Mouse (Mus musculus) splenic B cell, adult 2 months (primary cell): ENCODE measurements around the gene Glb1.
"Not testable (repeated sequence)": the region's sequence is repeated elsewhere in the genome, so short reads cannot be mapped to it uniquely, and the experiment has no call there.

Experiments used
- DNase-seq: peaks from one replicate; pipeline ENCODE4 v3.0.0-alpha.2; 2011; ENCODE audit warnings: low read depth, low spot score
- H3K27me3 ChIP-seq: 2 replicates; pipeline ENCODE4 v1.6.1; 2012; ENCODE audit warnings: mild to moderate bottlenecking, low read length, moderate library complexity, mixed read lengths; ENCODE audit not compliant: control insufficient read depth, poor library complexity, insufficient read depth, severe bottlenecking
- H3K36me3 ChIP-seq: 2 replicates; pipeline ENCODE4 v1.6.1; 2012; ENCODE audit warnings: mild to moderate bottlenecking, low read length, moderate library complexity, mixed read lengths; ENCODE audit not compliant: control insufficient read depth, poor library complexity, insufficient read depth, severe bottlenecking

Gene Glb1

GRCm38 (mm10) chr9:114388701-114389370 lies 12.0 kb upstream of the Glb1 start:
- peaks cover 1% of the 10 kb centered on the region; the same call in 1 of the 2 replicates for H3K36me3 ChIP-seq
- H3K27me3 ChIP-seq: no peaks in the 10 kb centered on the region
- DNase-seq: no peak

- H3K36me3 ChIP-seq: peaks cover 1% of the 10 kb centered on the region; the same call in 1 of the 2 replicates
- DNase-seq: peak; percentile 57
- H3K27me3 ChIP-seq: no peaks in the 10 kb centered on the region
Observed at GRCm38 (mm10) chr9:114389371-114389904, 11.4 kb upstream of the Glb1 start.

GRCm38 (mm10) chr9:114389905-114390748 lies 10.7 kb upstream of the Glb1 start, which contains the start of gene Crtap:
Gene Crtap (minus strand): TSS chr9:114390675.
- Histone ChIP-seq H3K27me3 (no peaks in the 10 kb centered on the region), H3K36me3 (peaks cover 1% of the 10 kb centered on the region; the same call in 1 of the 2 replicates)
- peak; percentile 72 for DNase-seq

GRCm38 (mm10) chr9:114390749-114391075 lies 10.2 kb upstream of the Glb1 start:
- H3K27me3 ChIP-seq: no peaks in the 10 kb centered on the region
- DNase-seq: no peak
- H3K36me3 ChIP-seq: no peaks in the 10 kb centered on the region

GRCm38 (mm10) chr9:114394136-114394535 lies 6.7 kb upstream of the Glb1 start:
- not testable (repeated sequence) for H3K27me3 ChIP-seq, DNase-seq, H3K36me3 ChIP-seq

- Histone ChIP-seq H3K27me3 (no peaks in the 10 kb centered on the region), H3K36me3 (no peaks in the 10 kb centered on the region)
- DNase-seq: no peak
Observed at GRCm38 (mm10) chr9:114394677-114395076, 6.2 kb upstream of the Glb1 start.

GRCm38 (mm10) chr9:114395258-114395657 lies 5.6 kb upstream of the Glb1 start:
- Histone ChIP-seq H3K36me3 (no peaks in the 10 kb centered on the region), H3K27me3 (no peaks in the 10 kb centered on the region)
- DNase-seq: no peak

GRCm38 (mm10) chr9:114399680-114400079 lies 1.2 kb upstream of the Glb1 start:
- no peak for DNase-seq
- Histone ChIP-seq H3K36me3 (no peaks in the 10 kb centered on the region; the same call in 1 of the 2 replicates), H3K27me3 (no peaks in the 10 kb centered on the region)

- no peak for DNase-seq
- Histone ChIP-seq H3K27me3 (no peaks in the 10 kb centered on the region), H3K36me3 (peaks cover 4% of the 10 kb centered on the region)
Observed at GRCm38 (mm10) chr9:114400588-114400948, 308 bp upstream of the Glb1 start.

- peak; percentile 58 for DNase-seq
- no peaks in the 10 kb centered on the region for H3K27me3 ChIP-seq
Observed at GRCm38 (mm10) chr9:114401685-114402080, 807 bp downstream of the Glb1 start.

GRCm38 (mm10) chr9:114407676-114408075 lies 6.8 kb downstream of the Glb1 start:
- Histone ChIP-seq H3K27me3 (no peaks in the 10 kb centered on the region), H3K36me3 (peaks cover 6% of the 10 kb centered on the region)
- no peak for DNase-seq

More at GRCm38 (mm10) chr9:114401685-114402080, 807 bp downstream of the Glb1 start:
- H3K36me3 ChIP-seq: peaks cover 4% of the 10 kb centered on the region

GRCm38 (mm10) chr9:114410313-114410862 lies 9.5 kb downstream of the Glb1 start:
- Histone ChIP-seq H3K36me3 (peaks cover 3% of the 10 kb centered on the region; the same call in 1 of the 2 replicates), H3K27me3 (no peaks in the 10 kb centered on the region)
- DNase-seq: no peak

- Histone ChIP-seq H3K36me3 (peaks cover 2% of the 10 kb centered on the region; the same call in 1 of the 2 replicates), H3K27me3 (no peaks in the 10 kb centered on the region)
- no peak for DNase-seq
Observed at GRCm38 (mm10) chr9:114411295-114411694, 10.4 kb downstream of the Glb1 start.

GRCm38 (mm10) chr9:114412406-114412805 lies 11.5 kb downstream of the Glb1 start:
- DNase-seq: no peak
- Histone ChIP-seq H3K36me3 (peaks cover 2% of the 10 kb centered on the region; the same call in 1 of the 2 replicates), H3K27me3 (no peaks in the 10 kb centered on the region)

- H3K27me3 ChIP-seq: no peaks in the 10 kb centered on the region
- DNase-seq: no peak
- peaks cover 2% of the 10 kb centered on the region; the same call in 1 of the 2 replicates for H3K36me3 ChIP-seq
Observed at GRCm38 (mm10) chr9:114413866-114414265, 13.0 kb downstream of the Glb1 start.
